Mouse (Mus musculus) liver, embryonic 11.5 days (tissue): ENCODE results near the gene Taf8. TPM values are rescaled to one million over a fixed set of nuclear protein-coding genes. Genes with fewer than 3 reads are reported as not detected.

Source experiments
- ATAC-seq: fragments of 200-750 bp; cut with Nextera tagmentation; replicated peaks from 2 replicates; pipeline ENCODE4 v1.8.0; 2017; ENCODE audit warnings: moderate number of reproducible peaks, mild to moderate bottlenecking, moderate TSS enrichment, moderate library complexity; ENCODE audit not compliant: low FRiP score
- DNase-seq: peaks from one replicate; pipeline ENCODE4 v3.0.0-alpha.2; 2017; ENCODE audit warnings: low spot score
- H3K27ac ChIP-seq: fragments of 300-500 bp; sonication (generic); 2 replicates; pipeline ENCODE4 v1.5.1; 2014; ENCODE audit warnings: mild to moderate bottlenecking, low read depth, low read length, control low read depth
- H3K27me3 ChIP-seq: fragments of 300-500 bp; sonication (generic); replicated peaks from 2 replicates; pipeline ENCODE4 v1.6.1; 2014; ENCODE audit warnings: low read length, mixed read lengths; ENCODE audit not compliant: control insufficient read depth, insufficient read depth
- H3K36me3 ChIP-seq: fragments of 300-500 bp; sonication (generic); 2 replicates; pipeline ENCODE4 v1.6.1; 2014; ENCODE audit warnings: mild to moderate bottlenecking, low read length, moderate library complexity, mixed read lengths; ENCODE audit not compliant: control insufficient read depth, insufficient read depth
- H3K4me1 ChIP-seq: fragments of 300-500 bp; sonication (generic); replicated peaks from 2 replicates; pipeline ENCODE4 v1.6.1; 2014; ENCODE audit warnings: low read length, mixed read lengths; ENCODE audit not compliant: control insufficient read depth, insufficient read depth
- H3K4me2 ChIP-seq: fragments of 300-500 bp; sonication (generic); 2 replicates; pipeline ENCODE4 v1.6.1; 2014; ENCODE audit warnings: mild to moderate bottlenecking, control low read depth, moderate library complexity
- H3K4me3 ChIP-seq: fragments of 300-500 bp; sonication (generic); 2 replicates; pipeline ENCODE4 v1.5.1; 2014; ENCODE audit warnings: low read depth, low read length, control low read depth
- H3K9ac ChIP-seq: fragments of 300-500 bp; sonication (generic); 2 replicates; pipeline ENCODE4 v1.6.1; 2014; ENCODE audit warnings: low read depth, low read length, control low read depth
- H3K9me3 ChIP-seq: fragments of 300-500 bp; sonication (generic); 2 replicates; pipeline ENCODE4 v1.6.1; 2016; ENCODE audit warnings: low read length, inconsistent platforms, mixed read lengths; ENCODE audit not compliant: control insufficient read depth
- WGBS: fragments of 180-500 bp; shearing (Covaris S2); extraction: QIAGEN DNeasy Blood & Tissue Kit; methylation state at CpG from one replicate; pipeline ENCODE4 v1.1.7; 2014; 5-methylcytosine and 5-hydroxymethylcytosine counted together
- polyA plus RNA-seq: library from polyadenylated mRNA; unstranded; fragments of >200 nt; fragmentation: Nextera tagmentation; extraction: Ambion mirVana; gene quantifications from 2 replicates; pipeline ENCODE4 v1.2.1, GENCODE M21; 2014

The Taf8 gene
- polyA plus RNA-seq, 1 experiment from 2014 or later, result 20.7 TPM

DNA sequence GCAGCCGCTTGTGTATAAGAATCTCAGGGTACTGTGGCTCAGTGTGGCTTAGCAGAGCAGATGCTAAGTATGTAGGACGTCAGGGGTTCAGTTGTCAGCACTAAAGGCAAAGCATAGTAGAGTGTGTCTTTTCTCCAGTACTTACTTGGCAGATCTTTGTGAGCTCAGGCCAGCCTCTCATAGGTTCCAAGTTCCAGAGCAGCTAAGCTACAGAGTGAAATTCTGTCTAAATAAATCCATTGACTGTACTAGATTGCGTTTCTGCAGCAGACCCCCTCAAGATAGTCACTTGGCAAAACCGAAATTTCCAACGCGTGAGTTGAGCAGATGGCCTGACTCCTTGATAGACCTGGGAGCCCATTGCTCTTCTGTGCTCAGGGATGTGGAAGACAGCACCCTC, 22.9 kb upstream of the Taf8 start:
- 82% methylated on average over 6 of the region's 6 CpGs for WGBS
- peaks cover 56% of the 10 kb centered on the region for H3K4me1 ChIP-seq
- H3K4me3 ChIP-seq, result no peak overlapping the region
- H3K27me3 ChIP-seq, result no peaks in the 10 kb centered on the region
- no peak overlapping the region for H3K4me2 ChIP-seq
- H3K9me3 ChIP-seq, result no peaks in the 10 kb centered on the region
- DNase-seq (no peak), ATAC-seq (no peak)
- no peak overlapping the region for H3K27ac ChIP-seq
- H3K36me3 ChIP-seq, result no peaks in the 10 kb centered on the region
- H3K9ac ChIP-seq, result no peak overlapping the region

DNA sequence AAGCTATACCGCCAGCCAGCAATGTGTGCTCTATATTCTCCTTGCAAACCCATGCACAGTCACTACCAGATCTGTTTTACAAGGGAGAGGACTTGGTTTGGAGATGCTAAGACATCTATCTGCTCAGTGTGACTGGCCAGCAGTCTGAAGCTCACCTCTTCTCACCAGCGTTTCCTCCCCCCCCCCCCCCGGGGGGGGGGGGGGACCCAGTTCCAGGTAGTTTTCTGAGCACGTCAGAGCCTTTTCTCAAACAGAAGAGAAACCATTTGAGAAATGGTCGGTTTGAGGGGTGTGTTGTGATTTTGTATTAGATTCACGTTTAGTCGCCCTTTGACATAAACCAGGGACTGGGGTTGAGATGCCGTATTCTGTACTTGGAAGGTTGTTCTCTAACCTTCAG, 22.0 kb upstream of the Taf8 start:
- H3K9me3 ChIP-seq, result no peaks in the 10 kb centered on the region
- no peaks in the 10 kb centered on the region for H3K36me3 ChIP-seq
- DNase-seq, result no peak
- WGBS, result 64% methylated on average over 8 of the region's 8 CpGs
- peaks cover 60% of the 10 kb centered on the region for H3K4me1 ChIP-seq
- no peak overlapping the region for H3K9ac ChIP-seq
- H3K4me2 ChIP-seq, result no peak overlapping the region
- H3K4me3 ChIP-seq, result no peak overlapping the region
- peak overlapping the region; percentile 92; the same call in 1 of the 2 replicates for H3K27ac ChIP-seq
- no peak for ATAC-seq
- H3K27me3 ChIP-seq, result no peaks in the 10 kb centered on the region

DNA sequence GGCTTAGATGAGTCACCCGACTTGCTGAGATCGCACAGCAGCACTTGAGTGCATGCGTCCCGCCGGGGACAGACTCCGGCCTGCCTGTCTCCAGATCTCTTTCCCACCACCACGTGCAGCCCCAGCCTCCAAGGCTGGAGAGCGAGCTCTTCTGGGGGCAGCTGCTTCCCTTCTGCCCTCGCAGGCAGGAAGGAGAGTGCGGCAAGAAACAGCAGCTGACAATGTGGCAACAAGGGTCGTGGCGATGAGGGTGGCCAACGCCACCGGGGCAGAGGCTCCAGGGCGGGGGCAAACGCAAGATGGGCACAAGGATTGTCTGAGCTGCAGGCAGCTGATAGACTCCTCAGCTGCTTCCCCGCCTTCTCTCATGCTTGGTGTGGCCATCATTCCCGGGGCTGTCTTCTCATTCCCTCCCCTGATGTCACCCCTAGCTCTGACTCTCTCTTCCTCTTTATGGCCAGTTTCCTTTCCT, 21.2 kb upstream of the Taf8 start:
- H3K9ac ChIP-seq, result peak overlapping the region; percentile 47
- peak overlapping the region; percentile 51 for H3K4me2 ChIP-seq
- DNase-seq (peak; percentile 56), ATAC-seq (peak; percentile 46)
- no peaks in the 10 kb centered on the region for H3K9me3 ChIP-seq
- H3K4me3 ChIP-seq, result no peak overlapping the region
- WGBS, result 21% methylated on average over 18 of the region's 18 CpGs
- peaks cover 61% of the 10 kb centered on the region for H3K4me1 ChIP-seq
- peak overlapping the region; percentile 92 for H3K27ac ChIP-seq
- H3K27me3 ChIP-seq, result no peaks in the 10 kb centered on the region
- H3K36me3 ChIP-seq, result no peaks in the 10 kb centered on the region

DNA sequence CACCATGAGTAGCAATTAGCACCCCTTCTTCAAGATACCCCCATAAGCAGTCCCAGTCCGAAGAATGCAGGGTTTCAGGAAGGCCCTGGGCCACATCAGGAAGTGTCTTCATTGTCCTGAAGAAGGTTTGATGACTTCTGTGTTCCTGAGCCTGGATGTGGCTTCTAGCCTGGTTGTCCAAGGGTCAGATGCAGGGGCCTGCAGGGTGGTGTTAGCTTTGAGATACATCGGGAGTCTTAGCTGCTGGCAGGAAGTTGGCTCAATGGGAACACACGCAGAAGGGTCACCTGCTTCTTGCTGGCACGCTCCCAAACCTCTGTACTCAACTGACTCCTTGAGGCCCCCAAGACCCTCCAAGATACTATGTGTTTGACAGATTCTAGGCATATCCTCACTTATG, 20.4 kb upstream of the Taf8 start:
- Histone ChIP-seq H3K27me3 (no peaks in the 10 kb centered on the region), H3K9ac (peak overlapping the region; percentile 63; the same call in 1 of the 2 replicates)
- WGBS, result 41% methylated on average over 4 of the region's 4 CpGs

DNA sequence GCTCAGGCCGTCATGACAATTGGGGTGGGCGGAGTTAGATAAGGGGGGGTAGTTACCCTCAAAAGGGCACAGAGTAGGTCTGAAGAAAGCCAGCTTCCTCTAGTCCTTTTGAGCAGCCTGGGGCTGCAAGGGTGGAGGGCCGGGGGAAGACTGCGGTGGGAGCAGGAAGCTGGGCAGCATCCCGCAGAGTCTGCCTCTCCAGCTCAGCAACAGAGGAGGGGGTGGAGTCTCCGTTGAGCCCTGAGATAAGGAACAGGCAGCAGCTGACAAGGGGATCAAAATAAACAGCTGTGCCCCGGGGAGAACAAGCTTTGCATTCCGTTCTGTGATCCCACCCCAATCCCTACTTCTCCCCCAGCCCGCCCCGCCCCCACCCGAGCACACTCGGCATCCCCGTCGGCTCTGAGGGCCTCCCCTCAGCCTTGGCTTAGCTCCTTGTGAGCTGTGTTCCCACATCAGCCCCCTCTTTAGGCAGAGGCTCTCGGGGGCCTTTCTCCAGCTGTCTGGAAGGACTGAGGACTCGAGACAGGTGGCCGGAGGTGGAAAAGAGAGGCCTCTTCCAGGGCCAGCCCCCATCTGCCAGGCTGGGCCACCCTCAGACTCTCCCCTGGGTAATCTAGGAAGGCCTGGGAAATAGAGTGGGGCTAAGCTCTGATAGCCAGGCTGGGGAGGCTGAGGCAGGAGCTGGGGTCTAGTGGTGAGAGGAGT, 19.6 kb upstream of the Taf8 start:
- ATAC-seq (peak; percentile 90), DNase-seq (peak; percentile 76)
- Histone ChIP-seq H3K4me1 (peaks cover 53% of the 10 kb centered on the region), H3K9me3 (no peaks in the 10 kb centered on the region), H3K4me2 (peak overlapping the region; percentile 67), H3K9ac (peak overlapping the region; percentile 64), H3K27ac (peak overlapping the region; percentile 92), H3K36me3 (no peaks in the 10 kb centered on the region), H3K4me3 (peak overlapping the region; percentile 34), H3K27me3 (no peaks in the 10 kb centered on the region)
- 3% methylated on average over 17 of the region's 17 CpGs for WGBS

More for the DNA sequence above, 20.4 kb upstream of the Taf8 start:
- Histone ChIP-seq H3K4me1 (peaks cover 61% of the 10 kb centered on the region), H3K36me3 (no peaks in the 10 kb centered on the region), H3K4me2 (peak overlapping the region; percentile 67), H3K27ac (peak overlapping the region; percentile 92), H3K9me3 (no peaks in the 10 kb centered on the region), H3K4me3 (no peak overlapping the region)
- no peak for ATAC-seq
- no peak for DNase-seq

DNA sequence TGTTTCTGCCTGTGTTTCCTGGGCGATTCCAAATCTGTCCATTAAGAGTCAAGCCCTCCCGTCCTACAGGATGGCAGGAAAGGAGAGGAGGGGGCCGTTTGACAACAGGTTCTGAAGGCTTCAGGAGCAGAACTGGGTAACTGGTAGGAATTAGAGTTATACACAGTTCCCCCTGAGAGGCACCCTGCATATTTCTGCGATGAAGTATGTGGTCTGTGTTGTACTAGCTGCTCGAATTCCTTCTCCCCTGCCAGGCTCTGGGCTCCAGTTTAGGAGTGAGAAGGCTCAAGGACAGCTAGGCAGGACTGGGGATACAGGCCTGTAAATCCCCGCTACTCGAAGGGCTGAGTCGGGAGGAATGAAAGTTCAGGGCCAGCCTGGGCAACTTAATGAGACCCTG, 16.1 kb upstream of the Taf8 start:
- Histone ChIP-seq H3K4me3 (no peak overlapping the region), H3K36me3 (no peaks in the 10 kb centered on the region), H3K27ac (peak overlapping the region; percentile 65; the same call in 1 of the 2 replicates), H3K9me3 (no peaks in the 10 kb centered on the region), H3K4me1 (peaks cover 46% of the 10 kb centered on the region), H3K4me2 (no peak overlapping the region), H3K27me3 (no peaks in the 10 kb centered on the region), H3K9ac (no peak overlapping the region)
- ATAC-seq (no peak), DNase-seq (no peak)
- WGBS, result 51% methylated on average over 8 of the region's 8 CpGs

DNA sequence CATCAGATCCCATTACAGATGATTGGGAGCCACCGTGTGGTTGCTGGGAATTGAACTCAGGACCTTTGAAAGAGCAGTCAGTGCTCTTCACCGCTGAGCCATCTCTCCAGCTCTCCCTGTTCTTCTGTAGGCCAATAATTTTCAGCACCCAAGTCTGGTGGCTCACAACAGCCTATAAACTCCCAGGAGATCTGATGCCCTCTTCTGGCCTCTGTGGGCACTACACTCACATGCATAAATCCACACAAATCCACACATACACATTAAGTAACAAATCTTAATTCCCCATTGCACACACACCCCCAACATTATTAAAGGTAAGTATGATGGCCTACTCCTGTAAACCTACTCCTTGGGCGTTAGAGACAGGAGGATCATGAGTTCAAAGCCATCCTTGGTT, 14.1 kb upstream of the Taf8 start:
- Histone ChIP-seq H3K27me3 (no peaks in the 10 kb centered on the region), H3K4me1 (peaks cover 37% of the 10 kb centered on the region), H3K36me3 (no peaks in the 10 kb centered on the region), H3K4me2 (no peak overlapping the region), H3K9me3 (no peaks in the 10 kb centered on the region), H3K27ac (no peak overlapping the region), H3K4me3 (no peak overlapping the region), H3K9ac (no peak overlapping the region)
- DNase-seq (no peak), ATAC-seq (no peak)
- WGBS, result 98% methylated on average over 3 of the region's 3 CpGs

DNA sequence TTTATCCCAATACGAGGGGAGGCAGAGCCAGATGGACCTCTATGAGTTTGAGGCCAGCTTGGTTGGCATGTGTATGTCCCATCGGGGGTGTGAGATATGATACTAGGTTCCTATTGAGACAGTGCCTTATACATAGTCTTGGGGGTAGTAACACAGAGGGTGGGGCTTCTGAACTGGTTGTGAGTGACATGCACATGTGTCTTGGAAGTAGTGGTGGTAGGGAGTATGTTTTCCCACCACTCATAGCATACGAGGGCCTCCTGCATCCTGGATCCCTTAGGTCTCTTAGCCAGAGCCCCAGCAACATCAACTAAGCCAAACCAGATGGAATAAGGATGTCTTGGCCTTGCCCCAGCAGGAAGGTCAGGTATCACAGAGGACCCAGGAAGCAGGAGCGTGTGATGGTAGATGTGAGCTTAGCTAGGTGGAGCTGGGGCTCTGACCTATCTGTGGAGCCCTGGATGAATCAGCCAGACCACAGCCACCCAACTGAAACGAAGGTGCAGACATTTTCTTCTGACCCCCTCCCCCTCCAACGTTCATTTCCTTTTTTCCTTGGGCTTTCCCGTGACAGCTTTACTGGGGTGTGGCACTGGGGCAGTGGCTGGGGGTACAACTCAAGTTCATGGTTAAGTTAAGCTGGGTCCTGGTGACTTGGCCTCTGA, 13.2 kb upstream of the Taf8 start:
- 62% methylated on average over 7 of the region's 7 CpGs for WGBS
- H3K9ac ChIP-seq, result no peak overlapping the region

More for the DNA sequence above, 13.2 kb upstream of the Taf8 start:
- no peak overlapping the region for H3K4me2 ChIP-seq
- no peaks in the 10 kb centered on the region for H3K9me3 ChIP-seq
- H3K4me1 ChIP-seq, result peaks cover 34% of the 10 kb centered on the region
- no peaks in the 10 kb centered on the region for H3K27me3 ChIP-seq
- H3K36me3 ChIP-seq, result no peaks in the 10 kb centered on the region
- H3K4me3 ChIP-seq, result no peak overlapping the region
- DNase-seq (no peak), ATAC-seq (no peak)
- no peak overlapping the region for H3K27ac ChIP-seq
